14 mouse cellular contexts compared by ENCODE assay signal in the genomic region with DNA sequence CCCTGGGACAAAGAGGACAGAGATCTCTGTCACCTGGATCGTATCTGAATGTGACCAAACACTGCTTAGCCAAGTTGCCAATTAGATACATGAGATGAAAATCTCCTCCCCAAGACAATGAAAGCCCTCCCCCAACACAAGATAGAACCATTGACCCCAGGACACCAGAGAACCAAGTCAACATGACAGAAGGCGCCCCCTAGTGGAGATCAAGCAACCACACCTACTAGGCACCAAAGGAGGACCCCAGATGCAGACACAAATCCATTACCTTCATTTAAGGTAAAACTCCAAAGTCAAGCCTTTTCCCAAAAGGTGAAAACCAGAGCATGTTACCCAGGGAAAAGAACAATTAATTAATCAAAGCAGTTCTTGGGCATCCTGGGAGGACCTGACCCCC. TPM values are rescaled to one million over a fixed set of nuclear protein-coding genes. Genes with fewer than 3 reads are reported as not detected.
DNase-seq lines count a peak whose midpoint lies in the region; ATAC-seq and TF ChIP-seq lines count a peak whose summit lies in the region.
"Had no signal": no experiment of that assay in that cellular context is flagged by ENCODE, and none has a peak within 500 bp of the region (broad histone marks: within the 10 kb centered on the region; RNA-seq: fewer than 3 reads in every experiment).

No protein-coding gene starts in this region.

- H3K4me2 ChIP-seq in liver, postnatal 0 days (ENCODE audit: low read depth, low read length): no peak overlapping the region
- H3K4me2 ChIP-seq in hindbrain, embryonic 11.5 days (replicated peaks; ENCODE audit: low read depth, low read length): no peak overlapping the region
- H3K4me2 ChIP-seq: heart, embryonic 15.5 days; limb, embryonic 15.5 days; neural tube, embryonic 12.5 days had no signal

- ATAC-seq in liver, postnatal 0 days: no peak
- no peak for ATAC-seq in G1E (ENCODE audit: extremely low read depth, insufficient number of reproducible peaks, low FRiP score, poor library complexity, severe bottlenecking)
- no peak for ATAC-seq in hindbrain, embryonic 11.5 days (ENCODE audit: low FRiP score)

- no peaks in the 10 kb centered on the region for H3K9me3 ChIP-seq in liver, postnatal 0 days (ENCODE audit: low read length)
- H3K9me3 ChIP-seq in G1E (replicated peaks): peaks cover 7% of the 10 kb centered on the region
- no peaks in the 10 kb centered on the region for H3K9me3 ChIP-seq in hindbrain, embryonic 11.5 days (ENCODE audit: control insufficient read depth, low read length)
- H3K9me3 ChIP-seq: heart, embryonic 15.5 days; limb, embryonic 15.5 days; neural tube, embryonic 12.5 days had no signal

- peaks cover 24% of the 10 kb centered on the region for H3K27me3 ChIP-seq in liver, postnatal 0 days (ENCODE audit: insufficient read depth, low read length)
- H3K27me3 ChIP-seq in G1E (ENCODE audit: insufficient read depth, low read length): peaks cover 8% of the 10 kb centered on the region; the same call in 1 of the 2 replicates
- H3K27me3 ChIP-seq in hindbrain, embryonic 11.5 days (ENCODE audit: control insufficient read depth, insufficient read depth, low read length): peaks cover 39% of the 10 kb centered on the region

- DNase-seq in adrenal gland, postnatal 14 days: peak; percentile 16
- DNase-seq in adrenal gland, postnatal 4 days (ENCODE audit: low spot score in 2 of 2): no peak
- DNase-seq in liver, postnatal 0 days: no peak
- no peak for DNase-seq in liver
- peak; percentile 12 for DNase-seq in G1E (ENCODE audit: low spot score)
- DNase-seq in embryo, embryonic 9.5 days (ENCODE audit: extremely low spot score): peak; percentile 19
- DNase-seq in hindbrain, embryonic 11.5 days (ENCODE audit: low spot score): no peak
- no peak for DNase-seq in heart, adult 18-20 months
- DNase-seq: gastrocnemius, postnatal 10 days; kidney, adult 11 months had no signal

- H3K4me3 ChIP-seq in liver, postnatal 0 days (ENCODE audit: low read depth, low read length): no peak overlapping the region
- H3K4me3 ChIP-seq in G1E (ENCODE audit: low read depth, low read length): no peak overlapping the region
- H3K4me3 ChIP-seq in hindbrain, embryonic 11.5 days (ENCODE audit: low read depth, low read length): no peak overlapping the region
- H3K4me3 ChIP-seq: heart, embryonic 15.5 days; limb, embryonic 15.5 days; neural tube, embryonic 12.5 days had no signal

- TF ChIP-seq CTCF in liver, postnatal 0 days (IDR thresholded peaks at IDR 0.05; ENCODE audit: low read depth): peak; percentile 60
- TF ChIP-seq CTCF in G1E (IDR thresholded peaks at IDR 0.05; ENCODE audit: low read depth, low read length): peak; percentile 31

- no peak overlapping the region for H3K9ac ChIP-seq in liver, postnatal 0 days (replicated peaks)
- no peak overlapping the region for H3K9ac ChIP-seq in hindbrain, embryonic 11.5 days (ENCODE audit: low read depth, low read length)
- H3K9ac ChIP-seq: heart, embryonic 15.5 days; limb, embryonic 15.5 days; neural tube, embryonic 12.5 days had no signal

- no peaks in the 10 kb centered on the region for H3K36me3 ChIP-seq in liver, postnatal 0 days (replicated peaks; ENCODE audit: insufficient read depth, low read length)
- H3K36me3 ChIP-seq in G1E (replicated peaks): no peaks in the 10 kb centered on the region
- no peaks in the 10 kb centered on the region for H3K36me3 ChIP-seq in hindbrain, embryonic 11.5 days (ENCODE audit: control insufficient read depth, insufficient read depth, low read length)
- H3K36me3 ChIP-seq: heart, embryonic 15.5 days; limb, embryonic 15.5 days; neural tube, embryonic 12.5 days had no signal

- no peak for TF ChIP-seq EP300 in liver, postnatal 0 days (IDR thresholded peaks at IDR 0.05; ENCODE audit: low read depth)

- no peaks in the 10 kb centered on the region for H3K4me1 ChIP-seq in liver, postnatal 0 days (ENCODE audit: insufficient read depth)
- no peaks in the 10 kb centered on the region for H3K4me1 ChIP-seq in G1E (ENCODE audit: insufficient read depth, low read depth, low read length)
- 0 out of 2 replicates have a peak, but pooled peaks cover 4% of the 10 kb centered on the region for H3K4me1 ChIP-seq in hindbrain, embryonic 11.5 days (replicated peaks; ENCODE audit: control insufficient read depth, insufficient read depth, low read length)

- WGBS in liver, postnatal 0 days (ENCODE audit: insufficient replicate concordance): 44% methylated on average over 2 of the region's 2 CpGs
- WGBS in hindbrain, embryonic 11.5 days: 62% methylated on average over 2 of the region's 2 CpGs

- no peak overlapping the region for H3K27ac ChIP-seq in liver, postnatal 0 days (ENCODE audit: low read depth)
- no peak overlapping the region for H3K27ac ChIP-seq in hindbrain, embryonic 11.5 days (ENCODE audit: low read depth, low read length)
- H3K27ac ChIP-seq: heart, embryonic 15.5 days; limb, embryonic 15.5 days; neural tube, embryonic 12.5 days had no signal

RNA-seq across cellular contexts. Expression of a gene that starts 3.6 kb away (rescaled TPM):
- 5.7 and 6.8 TPM in 2 replicates for total RNA-seq in adrenal gland, postnatal 14 days (2021)
- total RNA-seq in adrenal gland, postnatal 4 days (2021): 10 to 100 TPM in 1 of 2 experiments, 1 to 10 TPM in 1; 7.8 to 10.3 TPM
- polyA plus RNA-seq in liver, postnatal 0 days (2015; fragmentation: Nextera tagmentation; extraction: Ambion mirVana): 3.0 TPM in 2 replicates
- total RNA-seq in G1E (2014; fragmentation: Nextera tagmentation): 0.29 TPM in 1 of 2 replicates, not detected in the other
- 0.46 and 0.55 TPM in 2 replicates for total RNA-seq in G1E (2017)
- polyA plus RNA-seq in G1E (2012): not detected in 2 replicates
- 18.3 and 19.6 TPM in 2 replicates for polyA plus RNA-seq in hindbrain, embryonic 11.5 days (2014; fragmentation: Nextera tagmentation; extraction: Ambion mirVana)
- 1 to 10 TPM; 3.6 to 4.8 TPM for total RNA-seq in heart, adult 18-20 months (2021)
- total RNA-seq: megakaryocyte-erythroid progenitor cell, adult 5-6 weeks had no signal

RNA-seq across cellular contexts. Expression of a gene that starts 40.3 kb away (rescaled TPM):
- 0.11 and 0.19 TPM in 2 replicates for total RNA-seq in adrenal gland, postnatal 14 days (2021)
- total RNA-seq in adrenal gland, postnatal 4 days (2021): under 1 TPM; 0.20 to 0.25 TPM
- 0.07 TPM in 1 of 2 replicates, not detected in the other for polyA plus RNA-seq in liver, postnatal 0 days (2015; fragmentation: Nextera tagmentation; extraction: Ambion mirVana)
- total RNA-seq in G1E (2014; fragmentation: Nextera tagmentation) (not detected in 2 replicates), G1E (2017) (not detected in 2 replicates)
- not detected in 2 replicates for polyA plus RNA-seq in G1E (2012)
- not detected in 2 replicates for polyA plus RNA-seq in hindbrain, embryonic 11.5 days (2014; fragmentation: Nextera tagmentation; extraction: Ambion mirVana)
- total RNA-seq in heart, adult 18-20 months (2021): not detected
- polyA plus RNA-seq: heart, embryonic 15.5 days had no signal

RNA-seq across cellular contexts. Expression of a gene that starts 51.4 kb away (rescaled TPM):
- 0.48 and 1.1 TPM in 2 replicates for total RNA-seq in adrenal gland, postnatal 14 days (2021)
- 1 to 10 TPM; 1.1 to 1.3 TPM for total RNA-seq in adrenal gland, postnatal 4 days (2021)
- polyA plus RNA-seq in liver, postnatal 0 days (2015; fragmentation: Nextera tagmentation; extraction: Ambion mirVana): 0.07 TPM in 1 of 2 replicates, not detected in the other
- total RNA-seq in G1E (2014; fragmentation: Nextera tagmentation) (not detected in 2 replicates), G1E (2017) (0.06 and 0.11 TPM in 2 replicates)
- polyA plus RNA-seq in G1E (2012): not detected in 2 replicates
- 5.4 and 6.8 TPM in 2 replicates for polyA plus RNA-seq in hindbrain, embryonic 11.5 days (2014; fragmentation: Nextera tagmentation; extraction: Ambion mirVana)
- under 1 TPM in 1 of 2 experiments, not detected in 1; 0.31 TPM for total RNA-seq in heart, adult 18-20 months (2021)
- total RNA-seq: megakaryocyte-erythroid progenitor cell, adult 5-6 weeks had no signal

Comparison
In these comparisons a context has a peak if more than half of its experiments do, and no peak if none do; other contexts are left out.
1. DNase-seq: peak in adrenal gland, postnatal 14 days (single experiment), G1E (single experiment) and embryo, embryonic 9.5 days (single experiment); none in adrenal gland, postnatal 4 days (0 of 2), liver, postnatal 0 days (single experiment), liver (single experiment), hindbrain, embryonic 11.5 days (single experiment) and heart, adult 18-20 months (0 of 2).